Mouse (Mus musculus) adrenal gland, adult 18-20 months (tissue): ENCODE results near the gene Smyd2. TPM values are rescaled to one million over a fixed set of nuclear protein-coding genes. Genes with fewer than 3 reads are reported as not detected.

Source experiments
- DNase-seq, 2 experiments: peaks; one replicate each; pipeline ENCODE4 v3.0.0; 2021 to 2022; ENCODE audit warnings: low spot score in 2 of 2
- total RNA-seq, 2 experiments: library from RNA; stranded (reverse); gene quantifications; 1 replicate in 1 of 2; 2 replicates in 1 of 2; pipeline ENCODE4 v1.2.3; 2021

The Smyd2 gene
- total RNA-seq, 2 experiments from 2014 or later: 64.6 to 80.0 TPM

- DNase-seq: no peak
These were observed 75.8 kb downstream of the Smyd2 start for GRCm38 (mm10) chr1:189846319-189846718.

- DNase-seq: no peak
These were observed 88.0 kb downstream of the Smyd2 start for GRCm38 (mm10) chr1:189834166-189834565.

- no peak for DNase-seq
These were observed 88.8 kb downstream of the Smyd2 start for GRCm38 (mm10) chr1:189833351-189833750.

- no peak for DNase-seq
These were observed 91.3 kb downstream of the Smyd2 start for GRCm38 (mm10) chr1:189830797-189831232.

Other genes with a start within 250 kb of the Smyd2 start
- gene Cenpf, start 234.3 kb downstream of the Smyd2 start, total RNA-seq: 1 to 10 TPM in 1 of 2 experiments, under 1 TPM in 1; 0.86 to 1.4 TPM
- gene Ptpn14, start 194.1 kb downstream of the Smyd2 start, total RNA-seq: 10 to 100 TPM; 13.5 to 19.8 TPM
- gene Prox1, start 248.4 kb upstream of the Smyd2 start, total RNA-seq: 10 to 100 TPM; 16.2 to 28.2 TPM